Mouse (Mus musculus): ENCODE results near the gene D10Jhu81e. TPM values are rescaled to one million over a fixed set of nuclear protein-coding genes. Genes with fewer than 3 reads are reported as not detected.
"Not testable (repeated sequence)": the region's sequence is repeated elsewhere in the genome, so short reads cannot be mapped to it uniquely, and the experiment has no call there.

The D10Jhu81e gene
- total RNA-seq, 2 experiments from 2014 or later, result 684 to 739 TPM

DNA sequence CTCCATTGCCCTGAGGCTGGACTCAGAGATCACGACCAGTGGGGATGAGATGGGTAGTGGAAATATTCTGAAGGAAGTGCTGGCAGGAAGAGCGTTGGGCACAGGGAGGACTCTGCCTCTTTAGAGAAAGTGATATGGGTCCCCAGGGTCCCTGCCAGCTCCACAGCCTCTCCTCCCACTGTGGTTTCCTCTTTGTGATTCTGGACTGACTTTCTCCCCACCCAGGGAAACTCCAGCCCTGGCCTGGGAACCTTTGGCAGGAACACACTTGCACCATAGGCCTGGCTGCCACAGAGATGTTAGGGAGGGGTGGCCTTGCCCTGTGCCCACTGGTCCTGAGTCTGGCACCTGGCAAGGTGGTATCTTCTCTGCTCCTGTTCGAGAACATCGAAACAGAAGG is 39.6 kb downstream of the D10Jhu81e start:
- DNase-seq, result peak; percentile 43 to 57

DNA sequence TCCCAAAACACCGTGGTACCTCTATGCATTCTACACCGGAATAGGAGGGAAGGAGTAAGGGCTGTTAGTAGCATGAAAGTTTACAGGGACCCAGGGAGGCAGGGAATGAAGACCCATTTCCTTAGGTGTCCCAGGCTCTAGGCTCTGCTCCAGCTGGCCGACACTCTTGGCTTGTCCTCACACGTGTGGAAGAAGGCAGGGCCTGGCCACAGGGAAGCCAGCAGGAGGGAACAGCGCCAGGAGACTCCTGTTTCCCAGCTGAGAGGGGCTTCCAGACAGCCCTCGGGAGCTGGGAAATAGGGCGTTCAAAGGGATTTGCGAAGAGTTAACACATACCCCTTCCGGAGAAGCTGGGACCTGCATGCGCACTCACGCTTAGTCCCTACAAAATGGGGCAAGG is 40.2 kb downstream of the D10Jhu81e start:
- DNase-seq, result peak; percentile 70 to 71

DNA sequence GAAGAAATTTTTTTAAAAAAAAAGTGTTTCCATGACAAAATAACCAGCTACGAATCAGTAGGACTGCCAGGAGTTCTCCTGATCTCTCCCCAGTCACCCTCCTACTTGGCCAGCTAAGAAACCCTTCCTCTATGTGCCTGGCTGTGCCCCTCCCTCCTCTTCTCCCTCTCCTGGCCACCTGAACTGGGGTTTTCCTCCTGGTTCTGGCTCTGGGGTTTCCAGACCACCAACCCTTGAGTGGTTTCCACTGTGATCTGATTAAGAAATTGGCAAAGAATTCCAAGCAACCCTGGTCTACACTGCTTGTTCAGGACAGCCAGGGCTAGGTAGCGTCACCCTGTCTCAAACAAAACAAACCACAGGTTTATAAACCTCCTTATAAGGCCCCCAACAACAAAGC is 40.9 kb downstream of the D10Jhu81e start:
- no peak for DNase-seq

DNA sequence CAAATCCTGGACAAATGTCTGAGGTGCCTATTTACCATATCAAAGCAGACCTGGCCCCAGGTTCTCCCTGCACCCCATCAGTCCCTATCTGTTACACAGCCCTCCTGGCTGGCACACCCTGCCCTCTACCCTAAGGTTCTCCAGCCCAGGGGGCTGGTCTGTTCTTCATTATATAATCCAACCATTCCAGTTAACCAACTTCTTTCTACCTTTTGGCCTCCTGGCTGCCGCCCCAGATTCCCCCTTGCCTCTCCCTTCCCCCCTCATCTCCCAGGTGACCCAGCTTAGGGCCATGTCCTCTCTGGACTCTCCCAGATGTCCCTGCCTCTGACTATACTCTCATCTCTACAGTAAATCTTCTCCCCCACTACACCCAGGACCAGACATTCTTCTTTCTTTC is 41.7 kb downstream of the D10Jhu81e start:
- no peak for DNase-seq

DNA sequence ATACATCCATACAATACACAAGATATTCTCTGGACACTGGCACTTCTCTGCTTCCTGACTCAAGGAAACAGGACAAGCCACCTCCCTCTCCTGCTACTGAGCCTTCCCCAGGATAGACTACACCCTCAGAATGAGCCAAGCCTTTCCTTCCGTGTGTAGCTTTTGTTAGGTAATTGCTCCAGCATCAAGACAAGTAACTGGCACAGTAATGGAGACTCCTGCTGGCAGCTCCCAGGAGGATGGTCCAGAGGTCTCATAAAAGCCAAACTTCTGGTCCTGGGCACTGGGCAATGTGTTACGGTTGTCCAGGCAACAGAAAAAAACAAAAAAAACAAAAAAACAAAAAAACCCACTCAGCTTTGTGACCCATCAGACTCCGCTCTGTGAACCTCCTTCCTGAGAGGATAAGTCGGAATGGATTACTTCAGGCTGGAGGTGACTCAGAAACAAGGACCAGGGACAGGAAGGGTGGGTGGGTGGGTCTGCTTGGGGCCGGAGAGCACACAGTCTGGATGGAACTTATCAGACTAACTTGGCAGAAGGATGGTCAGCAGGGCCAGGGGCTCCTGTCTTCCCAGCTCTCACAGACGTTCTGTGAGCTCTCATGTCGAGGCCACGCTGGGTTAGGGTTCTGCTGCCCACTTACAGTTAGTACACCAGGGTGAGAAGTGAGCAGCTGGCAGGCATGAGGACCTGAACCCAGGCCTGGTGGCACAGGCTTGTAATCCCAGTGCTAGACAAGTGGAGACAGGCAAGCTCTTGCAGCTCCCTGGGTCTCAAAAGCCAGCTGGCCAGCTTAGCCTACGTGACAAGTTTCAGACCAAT is 42.3 kb downstream of the D10Jhu81e start:
- DNase-seq, result peak in 1 of 2 experiments; percentile 66

DNA sequence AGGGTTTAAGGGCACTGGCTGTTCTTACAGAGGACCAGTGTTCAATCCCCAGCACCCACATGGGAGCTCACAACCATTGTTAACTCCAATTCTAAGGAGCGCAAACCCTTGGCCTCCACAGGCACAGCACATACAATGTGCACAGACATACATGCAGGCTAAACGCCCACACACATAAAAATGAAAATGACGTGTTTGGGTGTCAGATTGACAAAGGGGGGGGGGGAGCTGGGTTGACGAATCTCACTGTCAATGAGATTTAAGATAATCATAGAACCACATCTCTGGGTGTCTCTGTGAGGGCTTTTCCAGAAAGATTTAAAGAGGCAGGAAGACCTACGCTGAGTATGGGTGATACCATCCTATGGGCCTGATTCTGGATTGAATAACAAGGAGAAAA is 43.3 kb downstream of the D10Jhu81e start:
- no peak for DNase-seq

DNA sequence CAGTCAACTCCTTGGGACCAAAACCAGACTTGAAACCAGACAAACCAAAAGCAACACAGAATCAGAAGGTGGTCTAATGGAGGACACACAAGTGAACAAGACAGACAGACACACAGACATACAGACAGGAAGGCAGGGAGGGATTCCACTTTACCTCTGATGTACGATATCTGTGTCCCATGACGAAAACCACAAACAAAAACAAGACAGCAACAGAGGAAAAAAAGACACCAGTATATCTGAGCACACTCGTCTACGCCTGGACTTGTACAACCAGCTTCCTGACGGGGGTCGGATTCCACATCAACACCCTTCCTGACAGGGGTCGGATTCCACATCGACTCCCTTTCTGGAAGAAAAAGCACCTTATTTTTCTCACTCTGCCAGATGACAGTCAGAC is 44.5 kb downstream of the D10Jhu81e start:
- not testable (repeated sequence) for DNase-seq

DNA sequence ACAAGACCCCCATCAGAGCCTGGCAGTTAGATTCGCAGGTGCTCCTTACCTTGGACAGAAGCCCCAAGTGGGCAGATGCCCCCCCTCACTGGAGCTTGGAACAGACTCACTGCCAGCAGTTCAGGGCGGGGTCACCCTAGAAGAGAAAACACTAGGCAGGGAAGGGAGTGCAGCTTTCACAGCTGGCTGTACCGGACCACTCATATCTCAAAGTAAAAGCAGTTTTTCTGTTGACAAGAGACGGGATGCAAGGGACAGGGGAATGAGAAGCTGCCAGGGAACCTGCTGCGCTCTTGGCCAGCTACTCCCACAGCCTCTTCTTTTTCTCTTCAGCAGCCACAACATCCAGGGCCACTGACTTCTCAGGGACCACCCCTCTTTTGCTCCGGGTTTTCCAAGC is 45.4 kb downstream of the D10Jhu81e start:
- peak in 1 of 2 experiments; percentile 74 for DNase-seq

DNA sequence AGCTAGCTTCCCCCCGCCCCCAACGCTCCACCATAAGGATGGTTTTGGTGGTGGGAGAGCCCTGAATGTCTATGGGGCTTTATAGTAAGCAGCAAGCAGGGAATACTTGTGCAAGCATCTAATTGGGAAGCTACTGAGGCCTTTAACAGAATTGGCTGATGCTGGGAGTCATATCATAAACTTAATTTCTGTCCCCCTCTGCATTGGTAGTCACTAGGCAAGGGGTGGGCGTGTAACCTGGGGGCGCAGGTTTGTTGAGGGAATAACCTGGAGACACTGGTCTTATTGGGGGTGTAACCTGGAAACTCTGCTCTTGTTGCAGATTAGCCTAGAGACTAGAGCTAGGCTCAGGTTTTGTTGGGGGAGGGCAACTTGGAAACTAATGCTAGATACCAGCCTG is 50.2 kb downstream of the D10Jhu81e start:
- DNase-seq, result no peak

DNA sequence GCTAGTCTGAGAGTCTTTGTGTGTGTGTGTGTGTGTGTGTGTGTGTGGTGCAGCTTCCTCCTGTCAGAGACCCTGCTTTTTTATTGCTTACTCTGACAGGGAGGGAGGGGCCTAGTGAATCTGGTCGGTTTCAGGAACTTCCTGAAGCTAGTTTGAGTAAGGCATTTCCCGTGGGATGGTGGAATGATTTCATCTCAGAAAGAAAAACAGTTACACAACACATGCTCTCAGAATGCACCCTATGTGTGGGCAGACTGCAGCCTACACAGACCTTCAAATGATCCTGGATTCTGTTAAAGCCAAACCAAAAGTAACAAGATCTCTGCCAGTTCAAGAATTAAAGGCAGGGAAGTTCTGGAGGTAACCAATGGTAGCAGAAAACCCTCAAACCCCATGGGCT is 54.4 kb downstream of the D10Jhu81e start:
- no peak for DNase-seq

DNA sequence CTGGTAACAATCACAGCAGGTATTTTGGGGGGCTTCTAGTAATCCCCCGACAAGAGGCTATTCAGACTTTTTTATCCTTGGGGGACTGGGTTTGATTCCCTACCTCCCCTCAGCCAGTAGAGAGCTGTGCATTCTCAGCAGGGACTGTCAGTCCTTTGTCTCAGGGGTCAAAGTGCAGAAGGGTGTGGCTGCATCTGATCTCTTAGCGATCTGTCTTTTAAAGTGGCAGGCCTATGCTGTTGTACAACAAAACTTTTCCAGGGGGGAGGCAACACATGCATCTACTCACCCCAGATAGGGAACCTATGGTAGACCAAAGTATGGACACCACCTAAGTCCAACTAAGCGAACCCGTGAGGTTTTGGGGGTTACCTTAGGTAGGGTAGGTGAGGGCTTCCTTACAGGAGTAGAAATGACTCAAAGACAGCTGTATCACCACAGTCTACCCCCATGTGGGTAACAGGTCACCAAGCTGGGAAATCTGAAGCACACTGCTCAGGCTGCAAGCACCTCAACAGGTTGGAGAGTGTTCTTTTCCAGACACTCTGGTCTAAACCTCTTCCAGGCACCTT is 55.0 kb downstream of the D10Jhu81e start:
- DNase-seq, result no peak

Other genes starting within 250 kb of the D10Jhu81e start
- gene Trpm2, start 199.2 kb downstream of the D10Jhu81e start, total RNA-seq (2021), result 1 to 10 TPM in 1 of 2 experiments, under 1 TPM in 1; 0.99 to 1.5 TPM
- gene 1810043G02Rik, start 191.3 kb downstream of the D10Jhu81e start, total RNA-seq (2021), result 1 to 10 TPM; 8.8 to 9.8 TPM
- gene Pfkl, start 159.7 kb downstream of the D10Jhu81e start, total RNA-seq (2021), result 100 to 1,000 TPM; 114 to 120 TPM
- gene Dnmt3l, start 127.8 kb downstream of the D10Jhu81e start, total RNA-seq (2021), result not detected
- not detected for gene Aire, start 126.2 kb downstream of the D10Jhu81e start, total RNA-seq (2021)
- gene Icosl, start 100.5 kb downstream of the D10Jhu81e start, total RNA-seq (2021), result 1 to 10 TPM; 5.7 to 8.4 TPM
- 10 to 100 TPM; 11.2 to 11.6 TPM for gene Pwp2, start 15.4 kb upstream of the D10Jhu81e start, total RNA-seq (2021)
- 10 to 100 TPM; 51.1 to 54.8 TPM for gene Trappc10, start 74.9 kb upstream of the D10Jhu81e start, total RNA-seq (2021)
- 100 to 1,000 TPM; 214 to 237 TPM for gene Agpat3, start 182.7 kb upstream of the D10Jhu81e start, total RNA-seq (2021)
- 10 to 100 TPM; 90.5 to 94.6 TPM for gene Rrp1, start 243.3 kb upstream of the D10Jhu81e start, total RNA-seq (2021)

Data from heart, adult 18-20 months (tissue).